Mouse (Mus musculus): ENCODE data around the gene Erf. TPM values are rescaled to one million over a fixed set of nuclear protein-coding genes. Genes with fewer than 3 reads are reported as not detected.
"Not testable (repeated sequence)": the region's sequence is repeated elsewhere in the genome, so short reads cannot be mapped to it uniquely, and the experiment has no call there.

Erf gene
- polyA plus RNA-seq, 1 experiment, result 37.0 TPM

GRCm38 (mm10) chr7:25266180-25266962 is 15.8 kb upstream of the Erf start:
- H3K4me3 ChIP-seq (ENCODE audit: insufficient read depth, low read depth, low read length), result no peak overlapping the region
- 89% methylated on average over 8 of the region's 8 CpGs for WGBS
- no peaks in the 10 kb centered on the region for H3K27me3 ChIP-seq (replicated peaks; ENCODE audit: control insufficient read depth, insufficient read depth, low read length)
- DNase-seq, result no peak
- no peak overlapping the region for H3K27ac ChIP-seq (ENCODE audit: insufficient read depth, low read depth, low read length)
- peaks cover 9% of the 10 kb centered on the region for H3K4me1 ChIP-seq (ENCODE audit: control insufficient read depth, insufficient read depth, low read length)
- TF ChIP-seq CTCF (conservative IDR thresholded peaks at IDR 0.05; ENCODE audit: insufficient read depth, insufficient read length, low read depth, low read length), result no peak
- TF ChIP-seq POLR2A (IDR thresholded peaks at IDR 0.05; ENCODE audit: low read depth, low read length), result no peak
- no peaks in the 10 kb centered on the region for H3K36me3 ChIP-seq (ENCODE audit: control insufficient read depth, insufficient read depth, low read length)

- H3K4me3 ChIP-seq (ENCODE audit: insufficient read depth, low read depth, low read length); H3K27me3 ChIP-seq (replicated peaks; ENCODE audit: control insufficient read depth, insufficient read depth, low read length); H3K4me1 ChIP-seq (ENCODE audit: control insufficient read depth, insufficient read depth, low read length); H3K27ac ChIP-seq (ENCODE audit: insufficient read depth, low read depth, low read length); H3K36me3 ChIP-seq (ENCODE audit: control insufficient read depth, insufficient read depth, low read length); DNase-seq: not testable (repeated sequence)
- WGBS, result 91% methylated on average over 5 of the region's 5 CpGs
Measured at GRCm38 (mm10) chr7:25265743-25266142, 15.2 kb upstream of the Erf start.

- no peak for DNase-seq
- 59% methylated on average over 17 of the region's 17 CpGs for WGBS
- H3K27me3 ChIP-seq (replicated peaks; ENCODE audit: control insufficient read depth, insufficient read depth, low read length), result no peaks in the 10 kb centered on the region
- H3K36me3 ChIP-seq (ENCODE audit: control insufficient read depth, insufficient read depth, low read length), result no peaks in the 10 kb centered on the region
- no peaks in the 10 kb centered on the region for H3K4me1 ChIP-seq (ENCODE audit: control insufficient read depth, insufficient read depth, low read length)
- TF ChIP-seq CTCF (conservative IDR thresholded peaks at IDR 0.05; ENCODE audit: insufficient read depth, insufficient read length, low read depth, low read length) (no peak), POLR2A (IDR thresholded peaks at IDR 0.05; ENCODE audit: low read depth, low read length) (no peak)
- H3K4me3 ChIP-seq (ENCODE audit: insufficient read depth, low read depth, low read length), result no peak overlapping the region
- H3K27ac ChIP-seq (ENCODE audit: insufficient read depth, low read depth, low read length), result no peak overlapping the region
Measured at GRCm38 (mm10) chr7:25263968-25264870, 13.7 kb upstream of the Erf start.

- H3K36me3 ChIP-seq (ENCODE audit: control insufficient read depth, insufficient read depth, low read length), result no peaks in the 10 kb centered on the region
- TF ChIP-seq POLR2A (IDR thresholded peaks at IDR 0.05; ENCODE audit: low read depth, low read length) (no peak), CTCF (conservative IDR thresholded peaks at IDR 0.05; ENCODE audit: insufficient read depth, insufficient read length, low read depth, low read length) (no peak)
- 75% methylated on average over 1 of the region's 1 CpGs for WGBS
- H3K4me1 ChIP-seq (ENCODE audit: control insufficient read depth, insufficient read depth, low read length), result no peaks in the 10 kb centered on the region
- no peak overlapping the region for H3K27ac ChIP-seq (ENCODE audit: insufficient read depth, low read depth, low read length)
- H3K27me3 ChIP-seq (replicated peaks; ENCODE audit: control insufficient read depth, insufficient read depth, low read length), result no peaks in the 10 kb centered on the region
- H3K4me3 ChIP-seq (ENCODE audit: insufficient read depth, low read depth, low read length), result no peak overlapping the region
- no peak for DNase-seq
Measured at GRCm38 (mm10) chr7:25261896-25262295, 11.3 kb upstream of the Erf start.

GRCm38 (mm10) chr7:25251822-25252221 is 1.3 kb upstream of the Erf start:
- WGBS, result 50% methylated on average over 8 of the region's 8 CpGs
- DNase-seq, result no peak
- H3K36me3 ChIP-seq (ENCODE audit: control insufficient read depth, insufficient read depth, low read length), result no peaks in the 10 kb centered on the region
- H3K27ac ChIP-seq (ENCODE audit: insufficient read depth, low read depth, low read length), result peak overlapping the region; percentile 68
- TF ChIP-seq POLR2A (IDR thresholded peaks at IDR 0.05; ENCODE audit: low read depth, low read length) (no peak), CTCF (conservative IDR thresholded peaks at IDR 0.05; ENCODE audit: insufficient read depth, insufficient read length, low read depth, low read length) (no peak)
- H3K27me3 ChIP-seq (replicated peaks; ENCODE audit: control insufficient read depth, insufficient read depth, low read length), result no peaks in the 10 kb centered on the region
- peak overlapping the region; percentile 33; the same call in 1 of the 2 replicates for H3K4me3 ChIP-seq (ENCODE audit: insufficient read depth, low read depth, low read length)
- peaks cover 15% of the 10 kb centered on the region for H3K4me1 ChIP-seq (ENCODE audit: control insufficient read depth, insufficient read depth, low read length)

- DNase-seq, result peak; percentile 74
- TF ChIP-seq CTCF (conservative IDR thresholded peaks at IDR 0.05; ENCODE audit: insufficient read depth, insufficient read length, low read depth, low read length) (no peak), POLR2A (IDR thresholded peaks at IDR 0.05; ENCODE audit: low read depth, low read length) (no peak)
- Histone ChIP-seq H3K36me3 (ENCODE audit: control insufficient read depth, insufficient read depth, low read length) (no peaks in the 10 kb centered on the region), H3K27ac (ENCODE audit: insufficient read depth, low read depth, low read length) (peak overlapping the region; percentile 68), H3K4me3 (ENCODE audit: insufficient read depth, low read depth, low read length) (peak overlapping the region; percentile 33), H3K4me1 (ENCODE audit: control insufficient read depth, insufficient read depth, low read length) (peaks cover 19% of the 10 kb centered on the region), H3K27me3 (replicated peaks; ENCODE audit: control insufficient read depth, insufficient read depth, low read length) (no peaks in the 10 kb centered on the region)
- WGBS, result 7% methylated on average over 22 of the region's 22 CpGs
Measured at GRCm38 (mm10) chr7:25251071-25251791, 670 bp upstream of the Erf start.

Measured in kidney, adult 2 months (tissue).